Mouse (Mus musculus) hindlimb bud, embryonic 11.5 days (tissue): ENCODE results near the gene Lig4.

Source experiments
- DNase-seq: peaks from one replicate; pipeline ENCODE4 v3.0.0-alpha.2; 2012; ENCODE audit warnings: low read depth, low spot score; ENCODE audit errors: extremely low spot score

Gene Lig4

DNA sequence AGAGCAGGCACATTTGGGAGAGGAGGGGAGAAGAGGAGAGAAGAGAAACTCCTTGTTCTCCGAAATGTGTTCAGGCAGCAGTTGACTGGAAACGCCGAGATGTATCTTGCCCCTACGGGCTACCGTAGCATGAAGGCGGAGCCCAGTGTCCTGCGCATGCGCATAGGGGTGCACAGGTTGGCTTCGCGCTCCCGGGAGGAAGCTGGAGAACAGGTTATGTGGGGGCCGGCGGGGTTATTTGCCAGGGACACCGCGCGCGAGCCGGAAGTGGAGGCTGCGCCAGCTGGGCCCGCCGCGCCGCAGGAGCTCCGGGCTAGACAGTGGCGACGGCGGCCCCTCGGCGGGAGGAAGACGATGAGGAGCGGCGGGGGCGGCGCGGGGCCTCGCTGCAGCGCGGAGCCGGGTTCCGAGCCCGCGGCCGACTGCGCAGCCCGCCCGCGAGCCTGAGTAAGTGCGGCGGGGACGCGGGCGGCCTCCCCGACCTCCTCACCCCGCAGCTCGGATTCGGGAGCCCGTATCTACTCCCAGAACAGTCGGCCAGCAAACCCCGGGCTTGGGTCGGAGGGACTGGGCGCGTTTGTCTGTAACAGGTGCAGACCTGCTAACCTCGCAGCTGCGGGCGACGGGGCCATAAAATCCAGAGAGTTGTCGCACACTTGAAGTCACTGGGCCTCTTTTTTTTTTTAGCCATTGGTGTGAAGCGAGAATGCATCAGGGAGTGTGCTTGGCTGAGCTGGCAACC, at the start of gene Lig4, which contains the start of gene Abhd13:
Lig4 (minus strand) TSS at position 114 of the 742 bp plus-strand sequence.
Abhd13 (plus strand) TSS at position 135 of the 742 bp plus-strand sequence.
- DNase-seq, result peak; percentile 96

DNA sequence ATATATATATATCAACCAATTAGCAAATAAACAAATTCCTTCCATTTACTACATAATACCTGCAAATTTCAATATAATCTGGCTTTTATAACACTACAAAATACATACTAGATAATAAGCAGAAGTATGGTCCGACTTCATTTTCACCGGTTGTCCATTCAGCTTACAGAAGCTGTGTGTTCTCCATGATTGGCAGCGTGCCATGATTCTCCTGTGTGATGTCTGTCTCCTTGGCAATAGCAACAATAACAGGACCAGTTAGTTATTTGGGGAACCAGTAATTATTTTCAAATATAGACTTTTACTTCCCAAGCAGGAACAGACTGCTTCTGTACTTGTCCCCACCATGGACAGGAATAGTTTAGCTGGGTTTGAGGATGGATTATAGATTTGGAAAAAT, 39.7 kb upstream of the Lig4 start:
- no peak for DNase-seq

DNA sequence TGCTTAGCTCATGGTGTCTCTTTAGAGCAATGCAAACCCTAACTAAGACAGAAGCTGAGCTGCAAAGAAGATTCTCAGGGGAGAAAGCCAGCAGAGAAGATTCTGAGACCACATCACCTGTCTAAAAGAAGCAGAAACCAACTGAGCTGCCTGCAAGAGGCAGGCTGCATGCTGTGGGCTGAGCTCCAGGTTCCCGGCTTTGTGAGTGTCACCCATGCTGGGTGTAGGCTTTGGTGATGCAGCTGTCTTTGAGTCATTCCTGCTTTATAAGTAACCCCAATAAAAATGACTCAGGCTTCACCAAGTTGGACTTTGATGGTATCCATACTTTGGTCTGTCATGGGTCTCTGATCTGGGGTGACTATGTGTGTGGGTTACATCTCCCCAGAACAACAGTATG, 38.8 kb upstream of the Lig4 start:
- no peak for DNase-seq

DNA sequence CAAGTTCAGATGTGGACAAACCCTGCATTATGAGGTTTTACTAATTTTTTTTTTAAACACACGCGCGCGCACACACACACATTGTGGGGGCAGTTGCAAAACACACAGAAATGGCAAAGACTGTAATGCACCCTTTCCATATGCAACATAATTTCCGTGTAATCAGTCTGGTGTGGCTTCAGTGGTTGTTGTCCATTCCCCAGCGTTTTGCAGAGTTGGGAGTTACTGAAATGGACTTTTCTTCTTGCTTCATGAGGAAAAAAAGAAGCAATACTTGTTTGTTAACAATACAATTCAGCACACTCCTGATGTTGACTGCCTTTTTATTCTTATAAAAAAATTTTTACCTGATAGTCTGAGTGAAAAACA, 30.2 kb upstream of the Lig4 start:
- no peak for DNase-seq

DNA sequence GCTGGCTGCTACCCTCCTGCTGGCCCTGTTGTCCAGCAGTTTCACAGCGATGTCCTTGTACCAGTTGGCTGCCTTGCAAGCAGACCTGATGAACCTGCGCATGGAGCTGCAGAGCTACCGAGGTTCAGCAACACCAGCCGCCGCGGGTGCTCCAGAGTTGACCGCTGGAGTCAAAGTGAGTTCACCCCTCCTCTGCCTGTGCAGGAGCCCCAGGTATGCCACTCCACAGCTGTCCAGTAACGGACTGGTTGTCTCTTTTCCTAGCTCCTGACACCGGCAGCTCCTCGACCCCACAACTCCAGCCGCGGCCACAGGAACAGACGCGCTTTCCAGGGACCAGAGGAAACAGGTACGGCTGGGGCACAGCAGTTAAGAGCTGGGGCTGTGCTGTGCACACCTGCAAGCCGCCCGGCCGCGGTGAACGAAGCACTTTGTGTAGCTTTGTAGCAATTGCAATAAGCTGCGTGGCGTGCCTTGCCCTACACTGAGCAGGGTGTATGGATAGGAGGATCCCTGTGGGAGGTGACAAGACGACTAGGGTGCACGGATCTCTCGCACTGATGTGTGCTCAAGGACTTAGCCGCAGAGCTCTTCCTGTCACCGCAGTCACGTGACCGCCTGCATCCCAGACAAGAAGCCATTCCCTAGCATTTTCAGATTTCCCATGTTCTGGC, 29.6 kb upstream of the Lig4 start:
- DNase-seq, result no peak

DNA sequence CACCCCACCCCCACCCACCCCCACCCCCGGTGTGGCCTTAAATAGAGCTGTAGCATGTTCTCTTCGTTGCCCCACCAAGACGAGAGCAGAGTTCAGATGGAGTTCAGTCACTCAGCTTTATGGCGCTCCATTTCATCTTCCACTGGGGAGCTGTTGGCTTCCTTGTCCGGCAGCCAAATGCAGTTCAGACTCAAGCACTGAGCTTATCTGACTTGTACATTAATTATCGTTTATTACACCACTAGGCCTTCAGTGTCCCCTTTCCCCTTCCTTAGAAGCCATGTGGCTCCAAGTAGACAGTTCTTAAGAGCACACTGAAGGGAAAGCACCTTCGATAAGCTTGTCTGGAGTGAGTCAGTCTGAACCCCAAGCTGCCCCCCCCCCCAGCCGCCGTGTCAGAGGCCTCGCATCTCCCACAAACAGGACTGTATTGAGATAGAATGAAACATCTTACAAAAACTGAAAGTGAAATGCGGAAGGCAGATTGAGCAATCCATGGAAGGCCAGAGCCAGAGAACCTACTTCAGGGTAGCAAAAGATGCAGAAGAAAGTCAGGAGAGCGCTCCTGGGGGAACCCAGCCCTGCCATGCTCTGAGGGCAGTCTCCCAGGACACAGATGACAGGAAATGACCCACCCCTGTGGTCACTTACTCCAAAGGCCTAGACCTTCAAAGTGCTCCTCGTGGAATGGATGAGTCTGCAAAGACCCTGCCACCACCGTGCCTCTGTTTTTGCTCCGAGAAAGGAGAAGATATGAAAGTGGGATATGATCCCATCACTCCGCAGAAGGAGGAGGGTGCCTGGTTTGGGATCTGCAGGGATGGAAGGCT, 28.9 kb upstream of the Lig4 start, which contains the start of gene Tnfsf13b:
Tnfsf13b (plus strand) TSS at position 312 of the 830 bp plus-strand sequence.
- no peak for DNase-seq

GRCm38 (mm10) chr8:10004115-10004514, 26.6 kb upstream of the Lig4 start:
- no peak for DNase-seq

DNA sequence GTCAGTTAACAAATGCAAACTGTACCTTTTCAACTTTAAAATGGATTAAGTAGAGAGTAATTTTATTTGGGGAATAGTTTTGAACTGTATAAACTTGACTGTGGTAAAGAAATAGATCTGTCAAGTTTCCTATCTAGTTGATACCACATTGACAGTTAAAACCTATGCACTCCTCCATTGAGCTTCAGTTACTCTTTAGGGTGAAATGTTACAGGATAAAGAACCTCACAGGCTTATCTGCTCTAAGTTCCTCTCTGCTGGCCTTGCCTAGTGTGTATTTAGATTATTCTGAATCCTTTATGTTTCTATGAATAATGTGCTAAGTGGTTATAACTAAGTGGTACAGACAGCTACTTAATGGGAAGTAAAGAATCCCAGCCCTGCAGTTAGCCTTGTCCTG, 2.7 kb upstream of the Lig4 start:
- DNase-seq, result no peak

DNA sequence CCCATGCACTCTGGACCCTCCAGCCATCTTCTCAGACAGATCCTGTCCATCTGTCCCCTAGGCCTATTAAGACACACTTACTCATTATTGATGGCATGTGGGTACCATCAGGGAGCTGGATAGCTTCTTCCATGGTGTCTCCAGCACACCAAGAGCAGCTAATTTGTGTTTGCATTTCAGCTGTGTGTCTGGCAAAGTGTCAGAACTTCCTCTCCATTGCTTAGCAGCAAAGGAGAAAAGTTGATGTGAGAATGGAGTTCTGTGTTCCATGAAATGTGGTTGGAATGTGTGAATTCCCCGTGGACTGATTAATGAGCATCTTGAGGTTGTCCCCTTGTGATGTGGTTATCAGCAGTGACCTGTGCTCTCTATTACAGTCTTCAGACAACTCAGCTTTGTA, 2.3 kb upstream of the Lig4 start:
- DNase-seq, result no peak

DNA sequence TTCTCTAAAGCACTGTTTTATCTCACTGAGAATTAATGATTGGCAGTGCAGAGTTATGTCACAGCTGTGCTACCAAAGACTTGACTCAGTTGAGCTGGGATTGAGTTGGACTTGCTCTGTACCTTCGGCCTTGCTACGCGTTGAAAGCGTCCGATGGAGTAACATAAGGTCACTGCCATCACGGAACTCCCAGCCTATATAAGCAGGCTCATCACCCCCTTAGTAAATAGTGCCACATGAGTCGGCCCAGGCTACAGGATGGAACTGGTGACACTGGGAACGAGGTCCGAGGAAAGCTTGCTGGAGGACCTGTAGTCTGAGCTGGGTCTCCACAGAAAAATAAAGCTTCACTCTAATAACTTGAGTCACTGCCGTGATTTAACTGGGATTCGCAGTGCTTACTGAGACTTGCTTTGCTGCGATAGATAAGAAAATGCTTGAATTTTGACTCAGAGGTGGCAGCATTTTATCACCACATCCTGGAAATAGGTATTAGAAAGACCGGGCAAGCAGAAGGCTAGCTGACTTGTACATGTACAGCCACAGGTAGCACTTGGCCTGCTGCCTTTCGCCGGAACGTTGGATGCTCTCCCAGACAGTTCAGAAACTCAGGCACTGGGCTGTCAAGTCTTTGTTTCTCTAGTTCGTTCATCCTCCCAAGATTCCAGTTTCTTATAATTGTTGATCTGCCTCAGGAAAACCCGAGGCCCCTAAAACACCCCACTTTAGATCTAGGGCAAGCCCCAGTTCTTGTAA, 1.2 kb upstream of the Lig4 start:
- no peak for DNase-seq

- DNase-seq, result no peak
Measured at GRCm38 (mm10) chr8:9977016-9977415, 470 bp downstream of the Lig4 start.

GRCm38 (mm10) chr8:9975898-9976611, 1.4 kb downstream of the Lig4 start:
- peak; percentile 83 for DNase-seq

DNA sequence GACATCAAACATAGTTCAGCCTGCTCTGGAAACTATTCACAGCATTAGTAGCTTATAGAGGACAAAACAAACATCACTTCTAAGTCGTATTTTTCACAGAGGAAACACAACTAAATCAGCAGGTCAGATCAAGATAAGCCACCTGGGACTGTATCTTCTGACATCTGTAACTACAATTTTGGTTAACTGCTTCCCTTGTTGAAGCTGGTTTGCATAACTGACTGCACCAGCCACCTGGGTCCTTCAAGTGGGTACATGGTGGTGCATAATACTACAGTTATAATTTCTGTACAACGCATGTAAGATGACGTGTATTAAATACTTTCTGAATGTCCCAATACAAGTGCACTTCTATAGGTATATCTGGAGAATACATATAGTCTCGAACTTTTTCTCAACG, 2.2 kb downstream of the Lig4 start:
- no peak for DNase-seq

DNA sequence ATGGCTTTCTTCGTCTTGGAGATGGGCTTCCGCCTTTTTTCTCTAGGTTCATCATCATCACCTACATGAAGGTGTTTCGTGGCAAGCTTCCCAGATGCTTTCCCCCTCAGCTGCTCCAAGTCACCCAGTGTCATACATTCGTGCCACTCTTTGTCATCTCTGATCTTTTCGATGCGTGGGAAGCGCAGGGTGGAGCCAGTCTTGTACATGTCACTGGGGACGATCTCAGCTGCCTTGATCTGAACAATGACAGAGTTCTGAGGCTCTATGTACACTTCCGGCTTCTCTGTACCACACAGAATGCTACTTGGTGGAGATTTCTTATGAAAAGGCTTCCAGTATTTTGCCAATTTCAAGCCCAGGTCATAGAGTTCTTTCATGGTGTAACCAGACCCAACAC, 5.6 kb downstream of the Lig4 start:
- DNase-seq, result no peak

DNA sequence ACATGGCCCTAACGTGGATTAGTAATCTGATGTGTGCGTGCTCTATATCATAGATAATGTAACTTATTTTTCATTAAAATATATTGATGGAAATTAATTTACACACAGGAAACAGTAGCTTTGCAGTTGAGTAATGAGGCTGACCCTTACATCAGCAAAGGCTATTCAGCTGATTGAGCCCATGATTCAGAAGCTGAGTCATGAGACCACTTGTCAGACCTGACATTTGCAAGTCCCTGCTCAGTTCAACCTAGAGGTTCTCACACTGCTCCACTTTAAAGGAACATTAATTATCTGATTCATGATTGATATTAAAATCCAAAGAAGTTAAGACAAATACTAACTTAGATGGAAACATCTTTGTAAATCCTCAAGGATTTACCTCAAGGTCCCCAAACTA, 17.6 kb downstream of the Lig4 start:
- no peak for DNase-seq

DNA sequence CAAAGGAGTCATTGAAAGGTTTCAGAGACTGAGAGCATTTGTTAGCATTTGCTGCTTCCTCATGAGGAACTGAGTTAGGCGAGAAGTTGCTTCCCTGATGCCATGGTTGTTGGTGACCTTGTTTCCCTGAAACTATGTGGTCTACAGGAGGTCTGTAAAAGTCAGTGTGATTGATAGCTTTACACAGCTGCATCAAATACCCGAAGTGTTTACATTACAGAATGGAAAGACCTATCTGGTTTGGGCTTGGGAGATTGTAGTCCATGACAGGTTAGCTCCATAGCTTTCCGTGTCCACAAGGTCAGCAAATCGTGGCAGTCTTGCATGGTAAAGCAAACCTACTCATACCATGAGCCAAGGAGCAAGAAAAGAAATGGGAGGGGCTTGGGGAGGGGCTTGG, 19.1 kb downstream of the Lig4 start:
- no peak for DNase-seq

DNA sequence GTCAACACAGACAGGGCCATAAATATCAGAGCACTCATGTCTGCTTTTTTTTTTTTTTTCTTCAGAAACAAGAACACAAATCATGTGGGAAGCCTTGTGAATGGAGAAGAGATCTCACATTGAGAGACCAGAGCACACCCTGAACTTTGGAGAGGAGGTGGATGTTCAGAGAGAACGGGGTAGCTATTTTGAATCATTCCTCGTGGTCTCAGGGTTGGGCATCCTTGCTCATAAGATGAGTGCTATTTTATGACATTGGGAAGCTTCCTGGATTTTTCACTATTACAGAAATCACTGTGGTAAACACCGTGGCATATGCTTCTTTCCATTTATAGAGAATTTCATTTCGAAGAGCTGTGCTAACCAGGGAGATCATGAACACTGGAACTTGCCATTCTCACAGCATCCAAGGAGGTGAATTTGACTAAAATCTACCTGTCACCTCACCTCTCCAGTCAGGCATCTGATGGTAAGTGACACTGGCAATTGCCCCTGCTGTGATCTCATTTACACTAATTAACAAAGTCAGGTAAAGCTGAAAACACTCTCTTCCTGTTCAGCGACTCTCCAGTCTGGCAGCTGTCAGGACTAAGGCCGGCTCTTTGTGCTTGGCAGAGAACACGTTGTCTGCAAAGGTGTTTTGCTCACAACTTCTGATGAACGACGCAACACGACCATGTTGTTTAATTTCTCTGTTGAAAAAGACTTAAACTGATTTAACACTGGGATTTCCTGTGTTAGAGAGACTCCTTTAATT, 28.2 kb downstream of the Lig4 start:
- DNase-seq, result no peak

DNA sequence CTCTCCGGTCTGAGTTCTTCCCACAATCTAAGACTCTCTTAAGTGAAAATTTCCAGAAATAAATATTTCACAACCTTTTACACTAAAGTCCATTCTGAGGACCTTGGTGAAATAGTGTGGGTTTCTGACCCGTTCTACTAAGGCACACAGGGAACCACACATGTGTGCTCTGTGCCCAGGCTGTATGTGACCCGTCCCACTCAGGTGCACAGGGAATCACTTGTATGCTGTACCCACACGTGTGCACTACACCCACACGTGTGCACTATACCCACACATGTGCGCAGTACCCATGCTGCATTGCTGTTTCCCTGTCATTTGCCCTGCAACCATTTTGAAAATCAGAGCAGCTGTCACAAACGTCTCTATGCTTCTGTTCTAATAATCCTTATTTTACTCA, 41.9 kb downstream of the Lig4 start:
- no peak for DNase-seq

GRCm38 (mm10) chr8:9934891-9935565, 42.5 kb downstream of the Lig4 start:
- DNase-seq, result peak; percentile 35
